Mouse (Mus musculus) left cerebral cortex, adult 2 months (tissue): Measurements from ENCODE around the gene Polg. TPM values are rescaled to one million over a fixed set of nuclear protein-coding genes. Genes with fewer than 3 reads are reported as not detected.

Source experiments
- DNase-seq, 2 experiments: peaks; one replicate each; pipeline ENCODE4 v3.0.0; 2021 to 2022; ENCODE audit warnings: low spot score in 2 of 2, mixed read lengths in 1 of 2; ENCODE audit errors: extremely low spot score in 1 of 2
- H3K27ac ChIP-seq: fragments of 200-600 bp; 2 replicates; pipeline ENCODE4 v1.8.1; 2022
- H3K4me3 ChIP-seq: fragments of 200-600 bp; 2 replicates; pipeline ENCODE4 v1.8.1; 2022
- CTCF ChIP-seq: fragments of 200-600 bp; IDR thresholded peaks from 2 replicates; pipeline ENCODE4 v1.8.1; 2022; ENCODE audit warnings: antibody characterized with exemption, mild to moderate bottlenecking, moderate library complexity
- intact Hi-C: fragments of 180-260 bp; cut with DNase I; formaldehyde crosslinking; loops from one replicate; pipeline ENCODE4 v1.15.1; 2025
- total RNA-seq, 2 experiments: library from RNA; stranded (reverse); gene quantifications; 2 replicates each; pipeline ENCODE4 v1.2.3; 2021

Gene Polg
- total RNA-seq, 2 experiments from 2014 or later, result 86.7 to 100 TPM

DNA sequence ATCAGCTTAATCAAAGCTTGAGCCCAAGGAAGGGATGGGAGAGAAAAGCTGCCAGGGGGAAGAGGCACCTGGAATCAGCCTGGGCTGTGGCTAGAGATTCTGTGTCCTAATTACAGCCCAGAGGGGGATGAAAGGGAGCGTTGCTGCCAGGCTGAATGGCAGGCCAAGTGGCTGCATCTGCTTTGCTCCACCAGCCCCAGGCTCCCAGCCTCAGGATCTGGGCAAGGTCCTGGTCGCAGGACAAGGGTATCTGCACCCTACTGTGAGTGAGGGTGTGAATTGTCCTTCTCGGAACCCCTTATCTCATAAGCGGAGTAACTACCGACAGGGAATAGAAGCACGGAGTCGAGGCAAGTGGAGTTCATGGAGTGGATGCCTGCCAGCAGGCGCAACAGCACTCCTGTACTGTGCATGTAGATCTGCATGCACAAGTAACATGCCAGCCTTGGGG lies 35.4 kb upstream of the Polg start:
- H3K27ac ChIP-seq, result peak overlapping the region; percentile 98
- no peak for TF ChIP-seq CTCF
- H3K4me3 ChIP-seq, result peak overlapping the region; percentile 88
- intact Hi-C loops, result loop anchor here (1.0 kb wide), 1 partner anchor 23 kb away; no protein-coding TSS in a partner anchor
- peak in 1 of 2 experiments; percentile 38 for DNase-seq

- no peak for TF ChIP-seq CTCF
- Histone ChIP-seq H3K4me3 (peak overlapping the region; percentile 88), H3K27ac (peak overlapping the region; percentile 98)
- intact Hi-C loops, result loop anchor here (1.0 kb wide), 1 partner anchor 24 kb away; no protein-coding TSS in a partner anchor
- peak; percentile 47 to 50 for DNase-seq
Observed at GRCm38 (mm10) chr7:79500681-79501306, 34.6 kb upstream of the Polg start.

- no peak for TF ChIP-seq CTCF
- peak overlapping the region; percentile 98 for H3K27ac ChIP-seq
- H3K4me3 ChIP-seq, result peak overlapping the region; percentile 88
- intact Hi-C loops, result loop anchor here (1.0 kb wide), 1 partner anchor 92 kb away; no protein-coding TSS in a partner anchor
- DNase-seq, result peak; percentile 79 to 82
Observed at GRCm38 (mm10) chr7:79499596-79500570, 33.7 kb upstream of the Polg start.

DNA sequence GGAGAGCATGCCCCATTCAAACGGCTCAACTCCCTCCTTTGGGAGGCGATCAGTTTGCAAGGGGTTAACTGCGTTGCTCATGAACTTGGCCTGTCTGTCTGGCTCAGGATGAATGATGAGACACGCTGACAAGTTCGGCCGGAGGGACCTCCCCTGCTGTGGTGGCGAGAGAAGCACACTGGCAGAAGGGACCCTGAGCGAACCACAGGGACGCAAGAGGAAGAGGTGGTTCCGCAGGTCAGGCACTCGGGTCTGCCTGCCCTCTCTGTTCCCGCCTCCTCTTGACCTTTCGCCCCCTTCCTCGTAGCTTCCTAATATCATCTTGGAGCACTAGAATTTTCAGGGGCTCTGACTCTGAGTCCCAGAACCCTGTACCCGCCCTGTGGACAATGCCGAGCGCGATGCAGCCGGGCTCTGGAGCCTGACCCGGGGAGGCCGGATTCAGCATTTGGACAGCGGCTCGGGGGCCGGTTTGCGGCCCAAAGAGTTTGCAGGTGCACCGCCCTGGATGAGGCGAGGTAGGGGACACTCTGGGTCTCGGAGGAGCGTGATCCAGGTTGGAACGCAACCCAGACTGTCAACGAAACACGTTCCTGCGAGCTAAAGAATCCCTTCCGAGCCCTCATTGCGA lies 32.9 kb upstream of the Polg start:
- no peak for TF ChIP-seq CTCF
- Histone ChIP-seq H3K4me3 (peak overlapping the region; percentile 88), H3K27ac (peak overlapping the region; percentile 98)
- peak; percentile 39 to 45 for DNase-seq
- intact Hi-C loops, result loop anchor here (1.0 kb wide), 1 partner anchor 93 kb away; no protein-coding TSS in a partner anchor

GRCm38 (mm10) chr7:79498356-79498755 lies 32.2 kb upstream of the Polg start:
- no peak for DNase-seq
- Histone ChIP-seq H3K27ac (peak overlapping the region; percentile 98; the same call in 1 of the 2 replicates), H3K4me3 (peak overlapping the region; percentile 88; the same call in 1 of the 2 replicates)
- TF ChIP-seq CTCF, result no peak
- intact Hi-C loops, result no loop called here

DNA sequence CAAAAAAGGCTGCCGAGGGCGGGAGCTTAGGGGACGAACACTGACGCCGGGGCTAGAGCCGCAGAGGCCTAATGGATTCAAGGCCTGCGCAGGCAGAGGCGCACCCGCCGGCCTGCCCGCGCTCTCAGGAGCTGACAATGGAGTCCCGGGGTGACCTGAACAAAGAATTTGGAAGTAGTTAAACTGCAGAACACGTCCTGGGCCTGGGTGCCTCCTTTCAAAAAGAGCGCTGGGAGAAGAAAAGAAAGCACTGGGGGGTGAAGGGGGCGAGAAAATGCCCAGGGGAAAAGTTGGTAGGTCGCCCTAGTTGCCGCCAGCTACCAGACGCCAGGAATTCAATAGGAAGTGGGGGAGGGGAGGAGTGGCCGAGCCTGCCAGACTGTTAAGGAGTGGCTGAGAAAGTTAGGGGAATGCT lies 31.5 kb upstream of the Polg start:
- no peak overlapping the region for H3K4me3 ChIP-seq
- DNase-seq, result peak in 1 of 2 experiments; percentile 46
- H3K27ac ChIP-seq, result no peak overlapping the region
- intact Hi-C loops, result loop anchor here (2.0 kb wide), 1 partner anchor 151 kb away; no protein-coding TSS in a partner anchor
- TF ChIP-seq CTCF, result no peak

DNA sequence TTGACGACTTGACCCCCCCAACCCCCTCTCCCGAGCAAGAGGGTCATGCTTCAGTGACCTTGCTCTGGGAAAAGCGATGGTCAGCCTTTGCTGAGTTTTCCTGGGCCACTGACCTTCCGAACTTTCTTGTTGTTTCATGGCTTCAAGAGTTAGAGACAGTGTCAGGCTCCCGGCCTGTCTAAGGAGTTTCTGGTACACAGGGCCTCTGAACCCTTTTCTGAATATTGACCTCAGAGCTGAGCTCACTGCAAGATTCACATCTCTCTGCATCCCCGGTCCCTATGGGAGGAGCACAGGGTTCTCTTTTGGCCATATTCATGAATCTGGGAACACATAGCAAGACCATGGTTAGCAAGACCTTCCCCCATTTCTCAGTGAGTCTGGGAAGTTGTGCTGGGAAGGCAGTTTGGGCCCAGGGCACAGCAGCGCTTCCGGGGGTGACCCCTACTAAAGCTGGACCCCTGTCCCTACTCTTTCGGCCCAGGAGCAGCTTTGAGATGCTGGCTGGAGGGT lies 30.7 kb upstream of the Polg start:
- no peak for DNase-seq
- no peak for TF ChIP-seq CTCF
- Histone ChIP-seq H3K27ac (peak overlapping the region; percentile 44; the same call in 1 of the 2 replicates), H3K4me3 (no peak overlapping the region)
- intact Hi-C loops, result loop anchor here (1.0 to 2.0 kb wide), 3 partner anchors 50 to 152 kb away; no protein-coding TSS in a partner anchor

DNA sequence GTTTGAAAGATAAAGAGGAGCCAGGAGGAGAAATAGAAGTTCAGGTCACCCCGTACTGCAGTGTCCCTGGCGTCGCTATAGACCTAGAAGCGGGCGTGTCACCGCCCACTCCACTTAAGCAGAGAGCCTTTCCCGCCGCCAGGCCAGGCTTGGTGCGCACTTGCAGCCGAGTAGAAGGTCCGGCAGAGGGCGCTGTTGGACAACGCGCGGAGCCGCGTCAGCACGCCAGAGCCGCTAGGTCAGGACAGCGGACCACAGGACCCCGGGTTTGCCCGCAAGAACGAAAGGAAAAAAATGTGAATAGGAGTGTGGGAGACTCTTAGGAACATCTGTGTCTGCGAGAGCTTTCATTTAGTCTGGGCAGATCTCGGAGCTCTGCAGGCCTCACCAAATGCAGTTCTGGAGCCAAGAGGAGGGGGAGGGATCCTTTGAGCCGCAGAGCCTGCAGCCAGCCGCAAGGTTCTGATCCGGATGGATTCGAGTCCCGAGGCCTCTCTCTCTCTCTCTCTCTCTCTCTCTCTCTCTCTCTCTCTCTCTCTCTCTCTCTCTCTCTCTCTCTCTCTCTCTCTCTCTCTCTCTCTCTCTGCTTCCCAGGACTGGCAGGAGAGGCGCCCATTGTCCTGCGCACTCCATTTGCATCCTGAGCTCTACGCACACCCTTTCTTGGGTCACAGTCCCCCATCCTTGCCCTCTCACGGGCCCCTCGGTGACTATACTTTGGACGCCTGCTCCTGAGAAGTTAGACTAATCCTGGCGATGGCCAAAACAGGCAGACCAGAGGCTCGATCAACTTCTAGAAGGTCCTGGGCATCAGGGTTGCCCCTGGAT lies 30.0 kb upstream of the Polg start:
- peak; percentile 91 to 95 for DNase-seq
- intact Hi-C loops, result loop anchor here (1.0 to 2.0 kb wide), 4 partner anchors 51 to 233 kb away; no protein-coding TSS in a partner anchor
- peak; percentile 100 for TF ChIP-seq CTCF
- Histone ChIP-seq H3K4me3 (peak overlapping the region; percentile 46), H3K27ac (peak overlapping the region; percentile 63)

DNA sequence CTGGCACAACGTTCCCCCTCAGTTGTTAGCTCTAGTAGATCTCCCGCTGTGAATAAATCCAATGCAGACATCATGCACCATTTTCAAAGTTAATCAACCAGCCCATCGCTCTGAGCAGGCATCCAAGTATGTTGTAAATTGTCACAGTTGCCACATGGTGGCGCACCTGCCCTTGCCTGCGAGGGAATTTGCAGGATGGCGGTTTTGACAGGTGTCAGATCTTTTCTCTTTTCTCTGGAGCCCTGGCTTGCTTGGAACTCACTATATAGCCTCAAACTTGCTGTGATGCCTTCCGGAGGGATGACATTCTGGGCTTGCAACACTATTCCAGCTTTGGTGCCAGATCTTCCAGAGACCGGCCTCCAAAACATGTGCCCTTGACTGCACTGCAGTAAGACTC lies 27.8 kb upstream of the Polg start:
- Histone ChIP-seq H3K4me3 (no peak overlapping the region), H3K27ac (no peak overlapping the region)
- intact Hi-C loops, result loop anchor here (2.0 kb wide), 1 partner anchor 235 kb away; no protein-coding TSS in a partner anchor
- TF ChIP-seq CTCF, result peak; percentile 86
- peak; percentile 73 to 77 for DNase-seq

DNA sequence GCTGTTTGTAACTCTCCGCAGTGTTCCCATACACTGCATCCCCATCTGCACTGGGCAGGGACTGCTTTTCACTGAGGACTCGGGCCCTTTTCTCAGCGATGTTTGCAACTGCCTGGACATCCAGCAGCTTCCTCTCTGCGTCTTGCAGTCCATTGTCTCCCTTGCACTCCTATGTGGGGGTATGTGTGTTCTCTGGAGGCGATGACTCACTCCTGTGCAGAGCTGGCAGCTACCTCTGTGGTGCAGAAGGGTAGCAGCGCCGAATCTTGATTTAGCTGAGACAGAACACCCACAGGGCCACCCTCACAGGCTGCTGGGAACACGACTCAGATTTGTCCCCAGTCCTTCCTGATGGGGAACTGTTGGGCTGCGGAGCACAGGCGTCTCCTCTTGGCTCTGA lies 20.4 kb upstream of the Polg start:
- Histone ChIP-seq H3K27ac (peak overlapping the region; percentile 90), H3K4me3 (no peak overlapping the region)
- intact Hi-C loops, result no loop called here
- peak; percentile 76 to 80 for DNase-seq
- no peak for TF ChIP-seq CTCF
